Mouse (Mus musculus): ENCODE data around the gene Hap1. TPM values are rescaled to one million over a fixed set of nuclear protein-coding genes. Genes with fewer than 3 reads are reported as not detected.
"Not testable (repeated sequence)": the region's sequence is repeated elsewhere in the genome, so short reads cannot be mapped to it uniquely, and the experiment has no call there.

Gene Hap1
- polyA plus RNA-seq, 1 experiment, result 35.2 TPM

DNA sequence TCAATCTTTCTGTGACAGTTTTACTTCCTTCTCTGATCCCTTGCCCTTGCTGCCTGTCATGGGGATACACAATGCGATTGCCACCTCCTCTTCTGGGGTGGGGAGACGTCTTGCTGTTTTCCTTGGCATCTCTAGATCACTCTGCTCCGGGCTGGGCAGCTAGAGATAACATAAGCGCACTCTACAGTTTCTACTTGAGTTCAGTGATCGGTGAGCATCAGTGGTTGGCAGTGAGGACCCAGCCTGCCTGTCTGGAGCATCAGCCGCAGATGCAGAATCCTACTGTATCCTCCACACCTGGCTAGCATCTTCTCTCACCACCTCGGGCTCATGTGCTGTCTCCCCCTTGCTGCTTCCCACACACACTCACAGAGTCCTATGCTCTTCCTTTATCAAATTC lies 13.2 kb upstream of the Hap1 start:
- no peak overlapping the region for H3K4me3 ChIP-seq (ENCODE audit: control insufficient read depth, low read depth, low read length)
- no peaks in the 10 kb centered on the region for H3K27me3 ChIP-seq (ENCODE audit: control insufficient read depth, insufficient read depth, low read length)
- H3K36me3 ChIP-seq (ENCODE audit: control insufficient read depth, insufficient read depth, low read length), result no peaks in the 10 kb centered on the region
- H3K27ac ChIP-seq (ENCODE audit: control insufficient read depth, insufficient read depth, low read depth, low read length), result no peak overlapping the region
- TF ChIP-seq CTCF (IDR thresholded peaks at IDR 0.05; ENCODE audit: control insufficient read depth, insufficient read depth, insufficient replicate concordance, low read depth, low read length), result no peak
- TF ChIP-seq POLR2A (IDR thresholded peaks at IDR 0.05; ENCODE audit: control insufficient read depth, low read depth, low read length), result no peak
- H3K4me1 ChIP-seq (ENCODE audit: control insufficient read depth, insufficient read depth, low read length), result no peaks in the 10 kb centered on the region

DNA sequence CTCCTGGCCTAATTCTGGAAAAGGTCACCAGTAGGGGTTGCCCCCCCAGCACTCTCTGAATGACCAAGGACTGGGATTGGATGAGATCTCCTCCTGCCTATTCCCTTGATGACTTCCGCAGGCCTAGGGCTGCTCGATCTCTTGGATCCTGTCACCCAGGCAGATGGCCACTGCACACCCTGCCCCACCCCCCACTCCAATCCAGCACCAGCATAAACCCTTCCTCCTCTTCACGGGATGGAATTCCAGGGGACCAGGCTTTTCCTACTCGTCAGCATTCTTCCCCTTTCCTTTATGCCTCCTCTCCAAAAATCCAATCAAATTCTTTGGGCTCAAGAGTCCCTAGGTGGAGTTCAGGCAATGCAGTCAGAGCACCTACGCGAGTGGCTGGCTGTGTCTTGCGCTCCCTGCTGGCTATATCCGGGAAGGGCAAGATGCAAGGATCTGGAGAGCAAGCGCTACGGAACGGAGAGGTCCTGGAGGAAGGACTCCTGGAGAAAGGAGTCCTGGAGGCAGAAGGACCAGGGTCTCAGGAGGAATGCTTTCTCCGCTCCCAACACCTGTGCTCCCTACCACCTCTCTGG lies 7.1 kb upstream of the Hap1 start:
- Histone ChIP-seq H3K36me3 (ENCODE audit: control insufficient read depth, insufficient read depth, low read length) (no peaks in the 10 kb centered on the region), H3K4me1 (ENCODE audit: control insufficient read depth, insufficient read depth, low read length) (peaks cover 10% of the 10 kb centered on the region), H3K27ac (ENCODE audit: control insufficient read depth, insufficient read depth, low read depth, low read length) (no peak overlapping the region), H3K27me3 (ENCODE audit: control insufficient read depth, insufficient read depth, low read length) (no peaks in the 10 kb centered on the region), H3K4me3 (ENCODE audit: control insufficient read depth, low read depth, low read length) (peak overlapping the region; percentile 33)
- TF ChIP-seq CTCF (IDR thresholded peaks at IDR 0.05; ENCODE audit: control insufficient read depth, insufficient read depth, insufficient replicate concordance, low read depth, low read length), result peak; percentile 72; the same call in 1 of the 2 replicates
- no peak for TF ChIP-seq POLR2A (IDR thresholded peaks at IDR 0.05; ENCODE audit: control insufficient read depth, low read depth, low read length)

DNA sequence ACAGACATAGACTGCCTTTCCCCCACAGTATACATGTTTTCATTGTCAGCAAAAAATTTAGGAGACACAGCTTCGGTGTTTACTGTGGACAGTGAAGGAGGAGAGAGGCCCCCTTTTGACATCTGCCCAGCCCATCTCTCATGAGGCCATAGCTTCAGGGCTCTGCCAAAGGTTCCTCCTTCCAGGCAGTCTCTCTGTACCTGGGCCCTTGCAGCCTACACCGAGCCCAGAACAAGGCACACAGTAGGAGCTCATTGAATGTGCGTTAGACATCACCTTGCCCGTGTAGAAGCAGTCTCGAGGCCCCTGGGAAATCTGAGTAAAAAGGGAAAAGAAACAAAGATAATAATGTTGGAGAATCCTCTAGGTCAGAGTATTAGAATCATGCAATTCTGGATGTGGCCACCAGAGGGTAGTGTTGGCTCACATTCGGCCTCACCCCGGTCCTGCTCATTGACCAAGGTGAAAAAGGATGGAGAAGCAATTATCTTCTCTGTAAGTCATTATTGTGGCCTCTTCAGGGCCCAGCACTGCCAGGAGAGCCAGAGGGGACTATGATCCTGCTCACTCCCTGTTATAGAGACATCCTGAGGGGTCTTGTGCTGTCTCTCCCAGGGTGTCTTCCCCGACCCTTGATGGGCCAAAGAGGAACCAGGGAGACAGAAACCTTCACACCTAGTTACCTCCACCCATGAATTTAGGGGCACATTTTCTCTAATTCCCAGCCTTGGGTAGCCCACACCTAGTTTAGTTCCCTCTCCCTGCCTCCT lies 6.5 kb upstream of the Hap1 start:
- no peaks in the 10 kb centered on the region for H3K36me3 ChIP-seq (ENCODE audit: control insufficient read depth, insufficient read depth, low read length)
- H3K27me3 ChIP-seq (ENCODE audit: control insufficient read depth, insufficient read depth, low read length), result no peaks in the 10 kb centered on the region
- no peak overlapping the region for H3K4me3 ChIP-seq (ENCODE audit: control insufficient read depth, low read depth, low read length)
- TF ChIP-seq POLR2A (IDR thresholded peaks at IDR 0.05; ENCODE audit: control insufficient read depth, low read depth, low read length) (no peak), CTCF (IDR thresholded peaks at IDR 0.05; ENCODE audit: control insufficient read depth, insufficient read depth, insufficient replicate concordance, low read depth, low read length) (peak; percentile 93; the same call in 1 of the 2 replicates)
- H3K4me1 ChIP-seq (ENCODE audit: control insufficient read depth, insufficient read depth, low read length), result peaks cover 10% of the 10 kb centered on the region
- H3K27ac ChIP-seq (ENCODE audit: control insufficient read depth, insufficient read depth, low read depth, low read length), result no peak overlapping the region

DNA sequence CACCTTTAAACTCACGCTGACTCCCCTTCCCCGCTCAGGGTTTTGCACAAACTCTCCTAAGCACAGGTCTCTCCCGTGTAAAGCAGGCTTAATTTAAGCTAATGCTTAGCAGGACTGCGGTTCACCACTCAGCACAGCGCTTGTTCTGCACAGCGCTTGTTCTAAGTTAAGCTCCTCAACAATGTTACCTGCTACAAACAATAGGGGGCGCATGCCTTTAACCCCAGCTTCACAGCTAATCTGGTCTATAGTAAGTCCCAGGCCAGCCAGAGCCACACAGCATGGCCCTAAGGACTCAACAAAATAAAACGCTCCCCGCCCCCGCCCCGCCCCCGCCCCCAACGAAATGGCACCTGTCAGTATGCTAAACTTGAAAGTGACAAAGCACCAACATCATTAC lies 5.1 kb upstream of the Hap1 start:
- not testable (repeated sequence) for H3K27ac ChIP-seq (ENCODE audit: control insufficient read depth, insufficient read depth, low read depth, low read length); H3K36me3 ChIP-seq (ENCODE audit: control insufficient read depth, insufficient read depth, low read length); H3K27me3 ChIP-seq (ENCODE audit: control insufficient read depth, insufficient read depth, low read length); H3K4me3 ChIP-seq (ENCODE audit: control insufficient read depth, low read depth, low read length)
- peaks cover 17% of the 10 kb centered on the region for H3K4me1 ChIP-seq (ENCODE audit: control insufficient read depth, insufficient read depth, low read length)

DNA sequence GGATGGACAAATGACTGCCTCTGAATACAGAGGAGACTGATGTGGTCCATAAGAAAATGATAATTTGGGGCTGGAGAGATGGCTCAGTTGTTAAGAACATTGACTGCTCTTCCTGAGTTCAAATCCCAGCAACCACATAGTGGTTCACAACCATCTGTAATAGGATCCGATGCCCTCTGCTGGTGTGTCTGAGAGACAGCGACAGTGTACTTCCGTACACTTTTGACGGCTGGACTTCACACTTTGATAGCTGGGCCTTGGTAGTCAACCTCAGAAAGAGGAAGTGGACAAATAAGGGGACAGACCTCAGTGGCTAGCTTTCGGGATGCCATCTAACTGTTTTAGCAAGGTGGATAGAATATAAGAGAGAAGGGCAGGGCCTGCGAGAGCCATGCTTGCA lies 4.2 kb upstream of the Hap1 start:
- no peak overlapping the region for H3K27ac ChIP-seq (ENCODE audit: control insufficient read depth, insufficient read depth, low read depth, low read length)
- H3K4me3 ChIP-seq (ENCODE audit: control insufficient read depth, low read depth, low read length), result no peak overlapping the region
- no peaks in the 10 kb centered on the region for H3K36me3 ChIP-seq (ENCODE audit: control insufficient read depth, insufficient read depth, low read length)
- H3K4me1 ChIP-seq (ENCODE audit: control insufficient read depth, insufficient read depth, low read length), result peaks cover 24% of the 10 kb centered on the region
- TF ChIP-seq CTCF (IDR thresholded peaks at IDR 0.05; ENCODE audit: control insufficient read depth, insufficient read depth, insufficient replicate concordance, low read depth, low read length) (no peak), POLR2A (IDR thresholded peaks at IDR 0.05; ENCODE audit: control insufficient read depth, low read depth, low read length) (no peak)
- no peaks in the 10 kb centered on the region for H3K27me3 ChIP-seq (ENCODE audit: control insufficient read depth, insufficient read depth, low read length)

DNA sequence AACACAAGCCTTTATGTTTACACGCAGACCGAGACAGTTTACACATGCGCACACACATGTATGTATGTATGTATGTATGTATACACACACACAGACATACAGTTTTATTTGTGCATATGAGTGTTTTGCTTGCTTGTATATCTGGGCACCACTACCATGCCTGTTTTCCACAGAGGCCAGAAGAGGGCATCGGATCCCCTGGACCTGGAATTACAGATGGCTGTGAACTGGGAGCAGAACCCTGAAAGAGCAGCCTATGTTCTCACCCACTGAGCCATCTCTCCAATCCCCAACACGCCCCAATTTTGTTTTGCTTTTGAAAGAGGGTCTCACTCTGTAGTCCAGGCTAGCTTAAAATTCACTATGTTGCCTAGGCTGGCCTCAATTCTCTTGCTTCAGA lies 1.5 kb upstream of the Hap1 start:
- peaks cover 25% of the 10 kb centered on the region for H3K4me1 ChIP-seq (ENCODE audit: control insufficient read depth, insufficient read depth, low read length)
- no peaks in the 10 kb centered on the region for H3K27me3 ChIP-seq (ENCODE audit: control insufficient read depth, insufficient read depth, low read length)
- H3K4me3 ChIP-seq (ENCODE audit: control insufficient read depth, low read depth, low read length), result no peak overlapping the region
- no peak overlapping the region for H3K27ac ChIP-seq (ENCODE audit: control insufficient read depth, insufficient read depth, low read depth, low read length)
- no peak for TF ChIP-seq POLR2A (IDR thresholded peaks at IDR 0.05; ENCODE audit: control insufficient read depth, low read depth, low read length)
- no peak for TF ChIP-seq CTCF (IDR thresholded peaks at IDR 0.05; ENCODE audit: control insufficient read depth, insufficient read depth, insufficient replicate concordance, low read depth, low read length)
- no peaks in the 10 kb centered on the region for H3K36me3 ChIP-seq (ENCODE audit: control insufficient read depth, insufficient read depth, low read length)

DNA sequence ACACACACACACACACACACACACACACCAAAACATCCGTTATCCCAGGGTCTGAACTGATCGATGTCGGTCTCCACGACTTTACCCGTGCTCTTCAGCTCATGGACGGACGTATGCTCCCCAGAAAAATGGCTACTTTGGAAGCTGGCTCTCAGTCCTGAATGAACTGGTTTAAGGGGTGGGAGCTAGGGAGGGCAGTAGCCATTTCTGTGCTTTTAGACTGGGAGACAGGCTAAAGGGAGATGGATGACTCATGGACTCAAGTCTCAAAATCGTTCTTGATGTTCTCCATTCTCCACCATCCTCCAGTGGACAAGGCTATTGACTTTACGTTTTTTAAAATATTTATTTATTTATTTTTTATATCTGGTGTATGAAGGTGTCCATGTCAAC lies 887 bp upstream of the Hap1 start:
- Histone ChIP-seq H3K4me3 (ENCODE audit: control insufficient read depth, low read depth, low read length) (peak overlapping the region; percentile 91), H3K27me3 (ENCODE audit: control insufficient read depth, insufficient read depth, low read length) (no peaks in the 10 kb centered on the region), H3K27ac (ENCODE audit: control insufficient read depth, insufficient read depth, low read depth, low read length) (no peak overlapping the region), H3K4me1 (ENCODE audit: control insufficient read depth, insufficient read depth, low read length) (peaks cover 22% of the 10 kb centered on the region), H3K36me3 (ENCODE audit: control insufficient read depth, insufficient read depth, low read length) (no peaks in the 10 kb centered on the region)
- TF ChIP-seq CTCF (IDR thresholded peaks at IDR 0.05; ENCODE audit: control insufficient read depth, insufficient read depth, insufficient replicate concordance, low read depth, low read length) (no peak), POLR2A (IDR thresholded peaks at IDR 0.05; ENCODE audit: control insufficient read depth, low read depth, low read length) (no peak)

All from testis, adult 2 months (tissue).